Mouse (Mus musculus): Measurements from ENCODE around the gene Plac1.

DNA sequence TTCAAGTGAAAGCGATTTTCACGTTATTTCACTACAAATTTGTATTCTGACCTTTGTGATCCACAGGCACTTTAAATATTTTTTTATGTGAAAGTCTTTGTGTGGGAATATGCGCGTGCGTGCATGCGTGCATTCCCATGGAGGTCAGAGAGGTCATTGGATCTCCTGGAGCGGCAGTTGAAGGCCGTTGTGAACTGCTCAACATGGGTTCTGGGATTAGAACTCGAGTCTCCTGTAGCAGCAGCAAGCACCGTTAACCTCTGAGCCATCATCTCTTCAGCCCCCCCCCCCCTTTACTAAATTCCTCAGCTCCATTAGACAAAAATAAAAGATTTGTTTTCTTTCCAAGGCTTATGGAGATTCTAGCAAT, 30.1 kb upstream of the Plac1 start:
- TF ChIP-seq CTCF (IDR thresholded peaks at IDR 0.05; ENCODE audit: borderline replicate concordance, insufficient read depth, low read depth, low read length) (no peak), POLR2A (IDR thresholded peaks at IDR 0.05; ENCODE audit: borderline replicate concordance, insufficient read depth, low read length) (no peak)
